Mouse (Mus musculus) C2C12 (cell line): ENCODE data around the gene 4930519P11Rik.

ENCODE experiments used
- CEBPB ChIP-seq: IDR thresholded peaks from one replicate; pipeline ENCODE4 v1.6.1; 2011; ENCODE audit warnings: low read depth, mild to moderate bottlenecking, control low read depth, moderate library complexity
- CTCF ChIP-seq: IDR thresholded peaks from one replicate; pipeline ENCODE4 v1.5.1; 2011; ENCODE audit not compliant: control insufficient read depth, insufficient read depth, insufficient read length
- FOSL1 ChIP-seq: IDR thresholded peaks from one replicate; pipeline ENCODE4 v1.8.0; 2011; ENCODE audit warnings: mild to moderate bottlenecking, low read length; ENCODE audit not compliant: poor library complexity, insufficient read depth, severe bottlenecking
- MAX ChIP-seq: IDR thresholded peaks from one replicate; pipeline ENCODE4 v1.6.1; 2011; ENCODE audit warnings: mild to moderate bottlenecking, control low read depth
- MYOG ChIP-seq: IDR thresholded peaks from one replicate; pipeline ENCODE4 v1.6.1; 2011; ENCODE audit not compliant: control insufficient read depth, insufficient read length; ENCODE audit errors: extremely low read depth
- USF1 ChIP-seq: IDR thresholded peaks from one replicate; pipeline ENCODE4 v1.6.1; 2011; ENCODE audit warnings: low read depth, mild to moderate bottlenecking, control low read depth, moderate library complexity

DNA sequence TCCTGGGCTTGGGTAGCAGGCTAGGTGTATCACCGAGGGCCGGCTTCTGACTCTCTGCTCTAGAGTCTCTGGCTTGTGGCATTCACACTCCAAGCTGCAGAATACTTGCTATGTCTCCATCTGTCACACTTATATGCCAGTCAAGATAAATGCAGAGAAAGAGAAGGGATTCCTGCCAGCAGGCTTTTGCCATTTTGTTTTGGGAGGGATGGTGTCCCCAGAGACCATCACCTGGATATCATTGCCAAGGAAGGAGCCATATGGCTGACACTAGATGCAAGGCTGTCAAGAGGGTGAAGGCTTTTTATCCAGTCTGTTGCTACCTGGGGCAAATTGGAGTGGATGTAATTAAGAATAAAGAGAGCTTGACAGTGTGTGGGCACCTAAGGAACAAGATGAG, 22.6 kb upstream of the 4930519P11Rik start:
- TF ChIP-seq MAX, result no peak
- no peak for TF ChIP-seq CTCF
- no peak for TF ChIP-seq USF1
- TF ChIP-seq MYOG, result no peak
- TF ChIP-seq CEBPB, result no peak
- no peak for TF ChIP-seq FOSL1
